In the genomic region with DNA sequence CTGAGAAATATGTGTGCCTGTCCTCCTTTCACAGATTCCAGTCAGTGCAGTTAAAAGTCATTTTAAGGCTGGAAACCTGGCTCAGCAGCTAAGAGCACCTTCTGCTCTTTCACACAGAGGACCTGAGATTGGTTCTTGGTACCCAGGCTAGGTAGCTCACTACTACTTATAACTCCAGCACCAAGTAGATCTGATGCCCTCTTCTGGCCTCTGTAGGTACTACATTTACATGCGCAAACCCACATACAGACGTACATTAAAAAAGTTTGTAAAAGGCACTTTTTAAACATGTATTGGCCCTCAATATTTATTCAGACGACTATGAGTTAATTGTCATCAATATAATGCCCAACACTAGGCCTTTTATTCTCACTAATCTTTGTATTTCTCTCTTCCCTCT, we compare ENCODE assay signal across 19 mouse cellular contexts.
DNase-seq lines count a peak whose midpoint lies in the region; ATAC-seq and TF ChIP-seq lines count a peak whose summit lies in the region.
"Had no signal": no experiment of that assay in that cellular context is flagged by ENCODE, and none has a peak within 500 bp of the region (broad histone marks: within the 10 kb centered on the region; RNA-seq: fewer than 3 reads in every experiment).

No protein-coding gene starts in this region.

- no peak overlapping the region for H3K4me3 ChIP-seq in intestine, postnatal 0 days (ENCODE audit: low read depth, low read length)
- H3K4me3 ChIP-seq in intestine, embryonic 15.5 days (replicated peaks): no peak overlapping the region
- H3K4me3 ChIP-seq in liver, embryonic 14.5 days (ENCODE audit: insufficient read depth in 1 of 2, low read depth in 2 of 2, low read length in 2 of 2): no peak overlapping the region
- H3K4me3 ChIP-seq in liver, embryonic 11.5 days (ENCODE audit: low read depth, low read length): no peak overlapping the region
- H3K4me3 ChIP-seq in E14TG2a.4 (replicated peaks; ENCODE audit: low read length): no peak overlapping the region
- H3K4me3 ChIP-seq: forebrain, embryonic 12.5 days; hindbrain, embryonic 15.5 days; neural tube, embryonic 12.5 days had no signal

- H3K36me3 ChIP-seq in intestine, postnatal 0 days (ENCODE audit: control insufficient read depth, insufficient read depth): no peaks in the 10 kb centered on the region
- H3K36me3 ChIP-seq in intestine, embryonic 15.5 days: no peaks in the 10 kb centered on the region
- H3K36me3 ChIP-seq in liver, embryonic 14.5 days (replicated peaks; ENCODE audit: control insufficient read depth, insufficient read depth, low read depth): no peaks in the 10 kb centered on the region
- H3K36me3 ChIP-seq in liver, embryonic 11.5 days (ENCODE audit: control insufficient read depth, insufficient read depth, low read length): no peaks in the 10 kb centered on the region
- H3K36me3 ChIP-seq in E14TG2a.4 (ENCODE audit: insufficient read depth, low read length): peaks cover 12% of the 10 kb centered on the region; the same call in 1 of the 2 replicates
- H3K36me3 ChIP-seq: forebrain, embryonic 12.5 days; hindbrain, embryonic 15.5 days; neural tube, embryonic 12.5 days had no signal

- H3K27me3 ChIP-seq in intestine, postnatal 0 days (replicated peaks; ENCODE audit: control insufficient read depth, insufficient read depth, low read length): no peaks in the 10 kb centered on the region
- no peaks in the 10 kb centered on the region for H3K27me3 ChIP-seq in intestine, embryonic 15.5 days (replicated peaks)
- no peaks in the 10 kb centered on the region for H3K27me3 ChIP-seq in liver, embryonic 14.5 days (ENCODE audit: control insufficient read depth, insufficient read depth, low read length)
- no peaks in the 10 kb centered on the region for H3K27me3 ChIP-seq in liver, embryonic 11.5 days (replicated peaks; ENCODE audit: control insufficient read depth, insufficient read depth, low read length)
- no peaks in the 10 kb centered on the region for H3K27me3 ChIP-seq in E14TG2a.4 (ENCODE audit: insufficient read depth, low read length)
- H3K27me3 ChIP-seq: forebrain, embryonic 12.5 days; hindbrain, embryonic 15.5 days; neural tube, embryonic 12.5 days had no signal

- WGBS in intestine, postnatal 0 days: 94% methylated on average over 3 of the region's 3 CpGs
- 92% methylated on average over 3 of the region's 3 CpGs for WGBS in intestine, embryonic 15.5 days
- 68% methylated on average over 3 of the region's 3 CpGs for WGBS in liver, embryonic 14.5 days (ENCODE audit: insufficient replicate concordance)
- WGBS in liver, embryonic 11.5 days: 78% methylated on average over 3 of the region's 3 CpGs

- no peak for TF ChIP-seq EP300 in liver, embryonic 14.5 days (IDR thresholded peaks at IDR 0.05; ENCODE audit: low read depth)

- peaks cover 17% of the 10 kb centered on the region for H3K4me1 ChIP-seq in intestine, postnatal 0 days (replicated peaks; ENCODE audit: control insufficient read depth, insufficient read depth, low read length)
- peaks cover 38% of the 10 kb centered on the region for H3K4me1 ChIP-seq in intestine, embryonic 15.5 days (replicated peaks)
- peaks cover 0 to 12% of the 10 kb centered on the region in 2 experiments; a peak in 2 of 4 replicates for H3K4me1 ChIP-seq in liver, embryonic 14.5 days (replicated peaks; ENCODE audit: control insufficient read depth in 2 of 2, insufficient read depth in 2 of 2, low read length in 1 of 2)
- H3K4me1 ChIP-seq in liver, embryonic 11.5 days (replicated peaks; ENCODE audit: control insufficient read depth, insufficient read depth, low read length): peaks cover 16% of the 10 kb centered on the region
- peaks cover 93% of the 10 kb centered on the region for H3K4me1 ChIP-seq in E14TG2a.4 (replicated peaks; ENCODE audit: low read depth, low read length)

- no peak overlapping the region for H3K4me2 ChIP-seq in intestine, postnatal 0 days (replicated peaks; ENCODE audit: low read depth)
- H3K4me2 ChIP-seq in intestine, embryonic 15.5 days (replicated peaks): no peak overlapping the region
- H3K4me2 ChIP-seq in liver, embryonic 14.5 days (ENCODE audit: low read depth): no peak overlapping the region
- no peak overlapping the region for H3K4me2 ChIP-seq in liver, embryonic 11.5 days
- H3K4me2 ChIP-seq: forebrain, embryonic 12.5 days; hindbrain, embryonic 15.5 days; neural tube, embryonic 12.5 days had no signal

- no peaks in the 10 kb centered on the region for H3K9me3 ChIP-seq in intestine, postnatal 0 days (ENCODE audit: control insufficient read depth)
- no peaks in the 10 kb centered on the region for H3K9me3 ChIP-seq in intestine, embryonic 15.5 days
- no peaks in the 10 kb centered on the region for H3K9me3 ChIP-seq in liver, embryonic 14.5 days (ENCODE audit: control insufficient read depth, low read length)
- no peaks in the 10 kb centered on the region; the same call in 1 of the 2 replicates for H3K9me3 ChIP-seq in liver, embryonic 11.5 days (ENCODE audit: control insufficient read depth, low read length)
- no peaks in the 10 kb centered on the region for H3K9me3 ChIP-seq in E14TG2a.4 (ENCODE audit: low read length)
- H3K9me3 ChIP-seq: forebrain, embryonic 12.5 days; hindbrain, embryonic 15.5 days; neural tube, embryonic 12.5 days had no signal

- peak; percentile 58 for TF ChIP-seq CTCF in intestine, postnatal 0 days (IDR thresholded peaks at IDR 0.05; ENCODE audit: low read depth)
- peak; percentile 28; the same call in 1 of the 2 replicates for TF ChIP-seq CTCF in liver, embryonic 14.5 days (IDR thresholded peaks at IDR 0.05; ENCODE audit: low read depth)
- peak; percentile 77 for TF ChIP-seq CTCF in E14TG2a.4 (conservative IDR thresholded peaks at IDR 0.05; ENCODE audit: low read length)

- no peak overlapping the region for H3K9ac ChIP-seq in intestine, postnatal 0 days (ENCODE audit: low read depth, low read length)
- no peak overlapping the region for H3K9ac ChIP-seq in intestine, embryonic 15.5 days
- no peak overlapping the region for H3K9ac ChIP-seq in liver, embryonic 14.5 days (replicated peaks)
- H3K9ac ChIP-seq in liver, embryonic 11.5 days (ENCODE audit: low read depth, low read length): no peak overlapping the region
- H3K9ac ChIP-seq: forebrain, embryonic 12.5 days; hindbrain, embryonic 15.5 days; neural tube, embryonic 12.5 days had no signal

- ATAC-seq in intestine, postnatal 0 days: no peak
- ATAC-seq in intestine, embryonic 15.5 days: no peak
- no peak for ATAC-seq in liver, embryonic 14.5 days (ENCODE audit: insufficient read depth)
- no peak for ATAC-seq in liver, embryonic 11.5 days (replicated peaks; ENCODE audit: low FRiP score)
- ATAC-seq: midbrain, embryonic 16.5 days had no signal

- DNase-seq in liver, embryonic 14.5 days (ENCODE audit: low read depth in 3 of 3, low spot score in 3 of 3): no peak
- no peak for DNase-seq in liver, embryonic 11.5 days (ENCODE audit: low spot score)
- DNase-seq in ZHBTc4 (ENCODE audit: low read depth, low spot score): peak; percentile 79
- DNase-seq in adrenal gland, postnatal 10 days: no peak
- DNase-seq in gastrocnemius, adult 18-20 months (ENCODE audit: low spot score): no peak
- DNase-seq: adrenal gland, adult 8-10 months; cerebellum, adult 9-11 months; embryo, embryonic 11 days; heart, adult 18-20 months; heart, postnatal 14 days; kidney, postnatal 25 days; right cerebral cortex, postnatal 4 days had no signal

- no peak overlapping the region for H3K27ac ChIP-seq in intestine, postnatal 0 days (ENCODE audit: low read depth, low read length)
- no peak overlapping the region for H3K27ac ChIP-seq in intestine, embryonic 15.5 days
- H3K27ac ChIP-seq in liver, embryonic 14.5 days: no peak overlapping the region
- H3K27ac ChIP-seq in liver, embryonic 11.5 days (ENCODE audit: low read depth, low read length): no peak overlapping the region
- H3K27ac ChIP-seq: forebrain, embryonic 12.5 days; hindbrain, embryonic 15.5 days; neural tube, embryonic 12.5 days had no signal
